Mouse (Mus musculus): ENCODE measurements around the gene Ppp6r3. TPM values are rescaled to one million over a fixed set of nuclear protein-coding genes. Genes with fewer than 3 reads are reported as not detected.

Ppp6r3 gene
- 154 TPM for total RNA-seq (2023)

GRCm38 (mm10) chr19:3575632-3576384, at the start of gene Ppp6r3:
Gene Ppp6r3, minus strand, starts transcription at chr19:3575749.

GRCm38 (mm10) chr19:3414268-3414733, 161.2 kb downstream of the Ppp6r3 start, which contains the start of gene Gal:
Gene Gal, minus strand, starts transcription at chr19:3414544.

Other genes starting within 250 kb of the Ppp6r3 start
- not detected for gene Tesmin, start 186.9 kb downstream of the Ppp6r3 start, total RNA-seq (2023)
- gene Gal, start 161.2 kb downstream of the Ppp6r3 start, total RNA-seq (2023), result not detected
- gene Lrp5, start 110.8 kb upstream of the Ppp6r3 start, total RNA-seq (2023), result 7.0 TPM
- gene 1810055G02Rik, start 132.5 kb upstream of the Ppp6r3 start, total RNA-seq (2023), result 11.1 TPM
- 201 TPM for gene Kmt5b, start 191.7 kb upstream of the Ppp6r3 start, total RNA-seq (2023)